In the genomic region with DNA sequence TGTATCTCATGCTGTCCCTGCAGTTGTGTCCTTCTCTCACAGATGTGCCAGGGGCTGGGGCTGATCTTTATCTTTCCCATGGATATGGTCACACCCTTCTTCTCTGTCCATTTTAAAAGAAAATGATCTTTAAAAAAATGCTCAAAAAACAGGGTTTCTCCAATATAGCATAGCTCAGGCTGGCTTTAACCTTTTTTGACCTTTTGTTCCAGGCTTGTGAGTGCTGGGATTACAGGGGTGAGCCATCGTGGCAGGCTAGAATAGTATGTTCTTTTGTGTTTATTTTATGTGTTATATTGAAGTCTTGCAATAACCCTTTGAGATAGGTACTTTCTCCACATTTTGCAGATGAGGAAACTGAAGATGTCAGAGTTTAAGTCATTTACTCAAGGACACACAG, we compare ENCODE assay signal across 23 mouse cellular contexts. TPM values are rescaled to one million over a fixed set of nuclear protein-coding genes. Genes with fewer than 3 reads are reported as not detected.
DNase-seq lines count a peak whose midpoint lies in the region; ATAC-seq and TF ChIP-seq lines count a peak whose summit lies in the region.
"Had no signal": no experiment of that assay in that cellular context is flagged by ENCODE, and none has a peak within 500 bp of the region (broad histone marks: within the 10 kb centered on the region; RNA-seq: fewer than 3 reads in every experiment).

No protein-coding gene starts in this region.

- no peak for TF ChIP-seq CTCF in heart, adult 2 months (IDR thresholded peaks at IDR 0.05)
- TF ChIP-seq CTCF in liver, postnatal 0 days (IDR thresholded peaks at IDR 0.05; ENCODE audit: low read depth) = no peak

- TF ChIP-seq EP300 in heart, adult 2 months (IDR thresholded peaks at IDR 0.05; ENCODE audit: insufficient read depth, low read depth, low read length) = no peak
- no peak for TF ChIP-seq EP300 in liver, postnatal 0 days (IDR thresholded peaks at IDR 0.05; ENCODE audit: low read depth)

- H3K4me3 ChIP-seq in heart, adult 2 months = no peak overlapping the region
- H3K4me3 ChIP-seq in liver, postnatal 0 days (ENCODE audit: low read depth, low read length) = no peak overlapping the region
- H3K4me3 ChIP-seq in liver, embryonic 11.5 days (ENCODE audit: low read depth, low read length) = no peak overlapping the region
- H3K4me3 ChIP-seq: embryonic facial prominence, embryonic 12.5 days; embryonic facial prominence, embryonic 15.5 days; forebrain, embryonic 12.5 days; forebrain, embryonic 15.5 days; heart, embryonic 10.5 days; heart, embryonic 13.5 days; hindbrain, embryonic 10.5 days; hindbrain, embryonic 13.5 days had no signal

- H3K9me3 ChIP-seq in liver, postnatal 0 days (ENCODE audit: low read length) = no peaks in the 10 kb centered on the region
- H3K9me3 ChIP-seq in liver, embryonic 11.5 days (ENCODE audit: control insufficient read depth, low read length) = no peaks in the 10 kb centered on the region
- H3K9me3 ChIP-seq: embryonic facial prominence, embryonic 12.5 days; embryonic facial prominence, embryonic 15.5 days; forebrain, embryonic 12.5 days; forebrain, embryonic 15.5 days; heart, embryonic 10.5 days; heart, embryonic 13.5 days; hindbrain, embryonic 10.5 days; hindbrain, embryonic 13.5 days had no signal

- peaks cover 9% of the 10 kb centered on the region for H3K79me2 ChIP-seq in heart, adult 2 months (replicated peaks; ENCODE audit: control insufficient read depth, insufficient read depth, low read length)

- H3K4me1 ChIP-seq in heart, adult 2 months (ENCODE audit: control insufficient read depth, insufficient read depth, low read length) = peaks cover 10% of the 10 kb centered on the region
- H3K4me1 ChIP-seq in liver, postnatal 0 days (ENCODE audit: insufficient read depth) = peaks cover 19% of the 10 kb centered on the region
- H3K4me1 ChIP-seq in liver, embryonic 11.5 days (replicated peaks; ENCODE audit: control insufficient read depth, insufficient read depth, low read length) = peaks cover 13% of the 10 kb centered on the region; the same call in 1 of the 2 replicates
- H3K4me1 ChIP-seq: embryonic facial prominence, embryonic 12.5 days; embryonic facial prominence, embryonic 15.5 days; forebrain, embryonic 12.5 days; forebrain, embryonic 15.5 days had no signal

- H3K27me3 ChIP-seq in heart, adult 2 months (ENCODE audit: control insufficient read depth, insufficient read depth, low read length) = no peaks in the 10 kb centered on the region
- H3K27me3 ChIP-seq in liver, postnatal 0 days (ENCODE audit: insufficient read depth, low read length) = no peaks in the 10 kb centered on the region
- no peaks in the 10 kb centered on the region for H3K27me3 ChIP-seq in liver, embryonic 11.5 days (replicated peaks; ENCODE audit: control insufficient read depth, insufficient read depth, low read length)
- H3K27me3 ChIP-seq: embryonic facial prominence, embryonic 12.5 days; embryonic facial prominence, embryonic 15.5 days; forebrain, embryonic 12.5 days; forebrain, embryonic 15.5 days; heart, embryonic 13.5 days; hindbrain, embryonic 13.5 days had no signal

- intact Hi-C loops in heart, adult 2 months (cut with DNase I) = no loop called here

- DNase-seq in heart, adult 2 months = no peak
- DNase-seq in heart, postnatal 4 days = no peak
- no peak for DNase-seq in liver, postnatal 0 days
- no peak for DNase-seq in liver, embryonic 11.5 days (ENCODE audit: low spot score)
- peak; percentile 18 for DNase-seq in fat pad, adult 2 months (ENCODE audit: extremely low read depth, low read depth, low spot score)
- DNase-seq: adrenal gland, adult 2 months; adrenal gland, postnatal 14 days; cerebellum, adult 11 months; cerebellum, adult 2 months; cerebellum, adult 9-11 months; cerebellum, postnatal 25 days; gastrocnemius, postnatal 10 days had no signal

- 0 out of 2 replicates have a peak, but pooled peaks have one; percentile 33 for ATAC-seq in liver, postnatal 0 days
- ATAC-seq in liver, embryonic 11.5 days (replicated peaks; ENCODE audit: low FRiP score) = no peak
- no peak for ATAC-seq in megakaryocyte progenitor cell, adult 5-6 weeks (replicated peaks; ENCODE audit: poor library complexity)
- ATAC-seq: CD4-positive, CD25-positive, alpha-beta regulatory T cell, adult 4 months; forebrain, embryonic 15.5 days; hindbrain, embryonic 16.5 days had no signal

- no peak overlapping the region for H3K9ac ChIP-seq in heart, adult 2 months (ENCODE audit: low read depth, low read length)
- no peak overlapping the region for H3K9ac ChIP-seq in liver, postnatal 0 days (replicated peaks)
- H3K9ac ChIP-seq in liver, embryonic 11.5 days (ENCODE audit: low read depth, low read length) = no peak overlapping the region
- H3K9ac ChIP-seq: embryonic facial prominence, embryonic 12.5 days; embryonic facial prominence, embryonic 15.5 days; forebrain, embryonic 12.5 days; forebrain, embryonic 15.5 days; heart, embryonic 13.5 days; hindbrain, embryonic 13.5 days had no signal

- WGBS in heart, adult 2 months = 10% methylated on average over 1 of the region's 1 CpGs
- 43% methylated on average over 1 of the region's 1 CpGs for WGBS in liver, postnatal 0 days (ENCODE audit: insufficient replicate concordance)
- WGBS in liver, embryonic 11.5 days = 77% methylated on average over 1 of the region's 1 CpGs

- no peak for TF ChIP-seq POLR2A in heart, adult 2 months (IDR thresholded peaks at IDR 0.05; ENCODE audit: insufficient read depth, low read depth, low read length)

- H3K36me3 ChIP-seq in heart, adult 2 months (ENCODE audit: control insufficient read depth, insufficient read depth, low read length) = peaks cover 23% of the 10 kb centered on the region
- no peaks in the 10 kb centered on the region for H3K36me3 ChIP-seq in liver, postnatal 0 days (replicated peaks; ENCODE audit: insufficient read depth, low read length)
- H3K36me3 ChIP-seq in liver, embryonic 11.5 days (ENCODE audit: control insufficient read depth, insufficient read depth, low read length) = no peaks in the 10 kb centered on the region
- H3K36me3 ChIP-seq: embryonic facial prominence, embryonic 12.5 days; forebrain, embryonic 12.5 days; heart, embryonic 10.5 days; hindbrain, embryonic 10.5 days; hindbrain, embryonic 13.5 days had no signal

- peak overlapping the region; percentile 12; the same call in 1 of the 2 replicates for H3K27ac ChIP-seq in heart, adult 2 months
- H3K27ac ChIP-seq in liver, postnatal 0 days (ENCODE audit: low read depth) = peak overlapping the region; percentile 16
- H3K27ac ChIP-seq in liver, embryonic 11.5 days (ENCODE audit: low read depth, low read length) = no peak overlapping the region
- H3K27ac ChIP-seq: embryonic facial prominence, embryonic 12.5 days; embryonic facial prominence, embryonic 15.5 days; forebrain, embryonic 12.5 days; forebrain, embryonic 15.5 days; heart, embryonic 10.5 days; heart, embryonic 13.5 days; hindbrain, embryonic 10.5 days; hindbrain, embryonic 13.5 days had no signal

- no peak overlapping the region for H3K4me2 ChIP-seq in liver, postnatal 0 days (ENCODE audit: low read depth, low read length)
- H3K4me2 ChIP-seq in liver, embryonic 11.5 days = no peak overlapping the region
- H3K4me2 ChIP-seq: embryonic facial prominence, embryonic 12.5 days; embryonic facial prominence, embryonic 15.5 days; forebrain, embryonic 12.5 days; forebrain, embryonic 15.5 days; heart, embryonic 13.5 days; hindbrain, embryonic 13.5 days had no signal

RNA-seq across cellular contexts. Expression of gene Ap1g1, which starts 16.8 kb away (rescaled TPM):
- total RNA-seq in heart, adult 2 months (2021) = 10 to 100 TPM; 38.3 to 39.0 TPM
- polyA plus RNA-seq in heart, adult 2 months (2012; rRNA removed) = 20.4 and 39.3 TPM in 2 replicates
- 10 to 100 TPM; 51.8 to 55.9 TPM for total RNA-seq in heart, postnatal 4 days (2021)
- polyA plus RNA-seq in liver, postnatal 0 days (2015; fragmentation: Nextera tagmentation; extraction: Ambion mirVana) = 13.3 and 14.0 TPM in 2 replicates
- polyA plus RNA-seq in liver, embryonic 11.5 days (2014; fragmentation: Nextera tagmentation; extraction: Ambion mirVana) = 32.7 and 36.5 TPM in 2 replicates
- total RNA-seq in megakaryocyte progenitor cell, adult 5-6 weeks (2015) = 87.8 and 95.1 TPM in 2 replicates
- total RNA-seq in megakaryocyte progenitor cell, adult 5-6 weeks (2017) = 61.5 and 67.1 TPM in 2 replicates

RNA-seq across cellular contexts. Expression of gene Atxn1l, which starts 57.6 kb away (rescaled TPM):
- 10 to 100 TPM; 20.0 to 23.0 TPM for total RNA-seq in heart, adult 2 months (2021)
- 6.5 and 11.9 TPM in 2 replicates for polyA plus RNA-seq in heart, adult 2 months (2012; rRNA removed)
- 10 to 100 TPM; 33.6 to 34.4 TPM for total RNA-seq in heart, postnatal 4 days (2021)
- 1.7 and 1.8 TPM in 2 replicates for polyA plus RNA-seq in liver, postnatal 0 days (2015; fragmentation: Nextera tagmentation; extraction: Ambion mirVana)
- polyA plus RNA-seq in liver, embryonic 11.5 days (2014; fragmentation: Nextera tagmentation; extraction: Ambion mirVana) = 5.6 and 7.5 TPM in 2 replicates
- 8.7 and 16.2 TPM in 2 replicates for total RNA-seq in megakaryocyte progenitor cell, adult 5-6 weeks (2015)
- 13.7 and 14.7 TPM in 2 replicates for total RNA-seq in megakaryocyte progenitor cell, adult 5-6 weeks (2017)
